Mouse (Mus musculus) midbrain, embryonic 10.5 days (tissue): ENCODE results near the gene Serpina6. TPM values are rescaled to one million over a fixed set of nuclear protein-coding genes. Genes with fewer than 3 reads are reported as not detected.

ENCODE experiments used
- DNase-seq: peaks from one replicate; pipeline ENCODE4 v3.0.0-alpha.2; 2017; ENCODE audit warnings: low spot score
- H3K27ac ChIP-seq: fragments of 300-500 bp; sonication (generic); replicated peaks from 2 replicates; pipeline ENCODE4 v1.5.1; 2016; ENCODE audit warnings: mild to moderate bottlenecking
- H3K27me3 ChIP-seq: fragments of 300-500 bp; sonication (generic); 2 replicates; pipeline ENCODE4 v1.6.1; 2016; ENCODE audit warnings: low read depth, mild to moderate bottlenecking; ENCODE audit not compliant: poor library complexity, severe bottlenecking
- H3K36me3 ChIP-seq: fragments of 300-500 bp; sonication (generic); 2 replicates; pipeline ENCODE4 v1.6.1; 2016; ENCODE audit warnings: mild to moderate bottlenecking, moderate library complexity
- H3K4me1 ChIP-seq: fragments of 300-500 bp; sonication (generic); 2 replicates; pipeline ENCODE4 v1.6.1; 2016
- H3K4me3 ChIP-seq: fragments of 300-500 bp; sonication (generic); 2 replicates; pipeline ENCODE4 v1.5.1; 2016; ENCODE audit warnings: mild to moderate bottlenecking, moderate library complexity
- H3K9me3 ChIP-seq: fragments of 300-500 bp; sonication (generic); replicated peaks from 2 replicates; pipeline ENCODE4 v1.6.1; 2016; ENCODE audit warnings: mild to moderate bottlenecking
- WGBS: fragments of 180-500 bp; shearing (Covaris S2); methylation state at CpG from one replicate; pipeline ENCODE4 v1.1.7; 2016; 5-methylcytosine and 5-hydroxymethylcytosine counted together
- polyA plus RNA-seq: library from polyadenylated mRNA; unstranded; fragments of >200 nt; fragmentation: Nextera tagmentation; extraction: Ambion mirVana; gene quantifications from 2 replicates; pipeline ENCODE4 v1.2.1, GENCODE M21; 2016

Gene Serpina6
- polyA plus RNA-seq, 1 experiment from 2014 or later = not detected

GRCm38 (mm10) chr12:103644601-103645000 is 12.4 kb downstream of the Serpina6 start:
- Histone ChIP-seq H3K27me3 (no peaks in the 10 kb centered on the region), H3K9me3 (no peaks in the 10 kb centered on the region), H3K27ac (no peak overlapping the region), H3K4me1 (no peaks in the 10 kb centered on the region), H3K36me3 (no peaks in the 10 kb centered on the region), H3K4me3 (no peak overlapping the region)
- no peak for DNase-seq
- whole genome bisulfite sequencing = 43% methylated on average over 5 of the region's 5 CpGs

DNA sequence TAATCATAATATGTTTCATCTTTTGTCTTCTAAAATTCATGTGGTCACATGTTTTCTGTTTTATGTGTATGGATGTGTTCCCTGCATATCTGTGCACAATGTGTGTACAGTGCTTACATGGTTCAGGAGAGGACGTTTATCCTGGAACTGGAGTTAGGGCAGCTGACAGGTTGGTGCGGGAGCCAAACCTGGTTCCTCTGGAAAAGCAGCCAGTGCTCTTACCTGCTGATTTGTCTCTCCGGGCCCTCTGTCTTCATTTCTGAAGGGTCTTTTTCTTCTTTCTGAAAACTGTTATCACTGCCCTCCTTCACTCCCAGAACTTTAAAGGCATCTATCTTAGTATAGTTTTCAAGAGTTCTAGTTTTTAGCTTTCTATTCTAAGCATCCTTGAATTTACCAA is 13.2 kb downstream of the Serpina6 start:
- H3K9me3 ChIP-seq = no peaks in the 10 kb centered on the region
- H3K4me1 ChIP-seq = no peaks in the 10 kb centered on the region
- WGBS = 78% methylated on average over 3 of the region's 3 CpGs
- H3K27me3 ChIP-seq = no peaks in the 10 kb centered on the region
- H3K36me3 ChIP-seq = no peaks in the 10 kb centered on the region
- no peak overlapping the region for H3K4me3 ChIP-seq
- H3K27ac ChIP-seq = no peak overlapping the region
- DNase-seq = no peak

GRCm38 (mm10) chr12:103643336-103643735 is 13.7 kb downstream of the Serpina6 start:
- DNase-seq = peak; percentile 81
- 0% methylated on average over 2 of the region's 2 CpGs for WGBS
- H3K27ac ChIP-seq = no peak overlapping the region
- H3K36me3 ChIP-seq = no peaks in the 10 kb centered on the region
- no peaks in the 10 kb centered on the region for H3K9me3 ChIP-seq
- H3K4me1 ChIP-seq = no peaks in the 10 kb centered on the region
- H3K27me3 ChIP-seq = no peaks in the 10 kb centered on the region
- no peak overlapping the region for H3K4me3 ChIP-seq

- H3K4me1 ChIP-seq = no peaks in the 10 kb centered on the region
These were observed 21.2 kb downstream of the Serpina6 start for GRCm38 (mm10) chr12:103635846-103636245.

DNA sequence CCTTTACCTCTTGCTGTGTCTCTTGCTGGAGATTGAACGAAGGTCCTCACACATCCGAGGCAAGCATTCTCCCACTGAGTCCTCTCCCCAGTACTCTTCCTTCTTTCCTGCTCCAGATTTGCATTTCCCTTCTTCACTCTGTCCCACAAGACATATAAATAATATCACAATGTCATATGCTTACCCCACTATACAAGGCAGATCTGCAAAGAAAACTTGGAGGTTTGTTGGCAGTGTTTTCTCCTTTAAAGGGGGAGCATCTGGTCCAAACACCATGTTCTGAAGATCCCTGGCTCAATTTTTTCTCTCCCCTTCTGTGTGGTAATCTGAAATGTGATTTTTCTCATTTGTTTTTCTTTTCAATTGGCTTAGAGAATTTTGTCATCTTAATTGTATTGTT is 22.6 kb downstream of the Serpina6 start:
- 82% methylated on average over 2 of the region's 2 CpGs for WGBS
- Histone ChIP-seq H3K9me3 (no peaks in the 10 kb centered on the region), H3K27me3 (no peaks in the 10 kb centered on the region), H3K27ac (no peak overlapping the region), H3K4me3 (no peak overlapping the region), H3K4me1 (no peaks in the 10 kb centered on the region), H3K36me3 (no peaks in the 10 kb centered on the region)
- DNase-seq = no peak

More at GRCm38 (mm10) chr12:103635846-103636245, 21.2 kb downstream of the Serpina6 start:
- 85% methylated on average over 2 of the region's 2 CpGs for WGBS
- no peaks in the 10 kb centered on the region for H3K27me3 ChIP-seq
- H3K4me3 ChIP-seq = no peak overlapping the region
- DNase-seq = no peak
- no peaks in the 10 kb centered on the region for H3K9me3 ChIP-seq
- H3K36me3 ChIP-seq = no peaks in the 10 kb centered on the region
- no peak overlapping the region for H3K27ac ChIP-seq

DNA sequence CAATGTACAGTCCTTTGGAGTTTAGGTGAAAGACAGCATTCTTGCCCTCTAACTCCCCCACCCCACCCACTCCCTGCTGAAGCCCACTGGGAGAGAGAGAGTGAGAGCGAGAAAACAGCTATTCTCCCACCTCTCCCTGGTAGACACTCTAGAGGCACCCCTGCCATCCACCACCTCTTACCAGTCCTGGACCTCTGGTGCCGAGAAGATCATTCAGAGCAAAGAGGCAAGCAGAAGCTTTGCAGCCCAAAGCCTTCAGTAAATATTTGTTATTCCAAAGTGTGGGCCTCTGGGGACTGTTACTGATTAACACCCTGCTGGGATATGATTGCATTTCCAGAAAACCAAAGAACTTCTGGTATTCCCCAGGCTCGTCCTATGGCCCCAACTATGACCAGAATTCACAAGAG is 25.8 kb downstream of the Serpina6 start, which contains the start of gene Serpina10:
TSS of gene Serpina10 (minus strand) at position 242 of the 410 bp plus-strand sequence.
- H3K27me3 ChIP-seq = no peaks in the 10 kb centered on the region

GRCm38 (mm10) chr12:103616860-103617261 is 40.2 kb downstream of the Serpina6 start:
- Histone ChIP-seq H3K4me3 (no peak overlapping the region), H3K27me3 (no peaks in the 10 kb centered on the region), H3K9me3 (no peaks in the 10 kb centered on the region), H3K36me3 (0 out of 2 replicates have a peak, but pooled peaks cover 5% of the 10 kb centered on the region), H3K27ac (no peak overlapping the region), H3K4me1 (no peaks in the 10 kb centered on the region)
- WGBS = 90% methylated on average over 10 of the region's 10 CpGs
- no peak for DNase-seq

More for the DNA sequence above, 25.8 kb downstream of the Serpina6 start, which contains the start of gene Serpina10:
- WGBS = 77% methylated on average over 3 of the region's 3 CpGs
- Histone ChIP-seq H3K4me3 (no peak within 1 kb of the TSS), H3K4me1 (no peaks in the 10 kb centered on the region), H3K9me3 (no peaks in the 10 kb centered on the region), H3K27ac (no peak within 1 kb of the TSS), H3K36me3 (no peaks in the 10 kb centered on the region)
- DNase-seq = no peak

DNA sequence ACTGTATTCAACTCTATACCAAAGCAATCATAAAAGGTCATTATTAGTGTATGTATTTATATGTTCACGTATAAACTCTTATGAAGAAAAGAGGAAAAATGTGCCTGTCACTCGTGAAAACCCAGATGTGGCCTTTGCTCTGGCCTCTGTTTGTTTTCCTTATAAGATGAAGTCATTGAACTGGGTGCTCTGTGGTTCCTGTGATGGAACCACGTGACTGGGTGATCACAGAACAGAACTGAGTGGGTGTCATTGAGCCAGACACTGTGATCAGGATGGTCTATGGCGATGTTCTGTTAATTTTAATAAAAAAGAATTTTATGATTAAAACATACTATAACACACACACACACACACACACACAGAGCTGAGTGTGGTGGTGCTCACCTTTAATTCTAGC is 41.3 kb downstream of the Serpina6 start:
- Histone ChIP-seq H3K4me1 (no peaks in the 10 kb centered on the region), H3K4me3 (no peak overlapping the region), H3K36me3 (0 out of 2 replicates have a peak, but pooled peaks cover 5% of the 10 kb centered on the region), H3K27ac (no peak overlapping the region), H3K27me3 (no peaks in the 10 kb centered on the region), H3K9me3 (no peaks in the 10 kb centered on the region)
- 86% methylated on average over 4 of the region's 4 CpGs for WGBS
- DNase-seq = no peak

- Histone ChIP-seq H3K27ac (no peak overlapping the region), H3K27me3 (no peaks in the 10 kb centered on the region), H3K9me3 (no peaks in the 10 kb centered on the region), H3K36me3 (peaks cover 8% of the 10 kb centered on the region; the same call in 1 of the 2 replicates), H3K4me1 (no peaks in the 10 kb centered on the region), H3K4me3 (no peak overlapping the region)
- no peak for DNase-seq
- WGBS = 86% methylated on average over 1 of the region's 1 CpGs
These were observed 41.9 kb downstream of the Serpina6 start for GRCm38 (mm10) chr12:103615141-103615540.

DNA sequence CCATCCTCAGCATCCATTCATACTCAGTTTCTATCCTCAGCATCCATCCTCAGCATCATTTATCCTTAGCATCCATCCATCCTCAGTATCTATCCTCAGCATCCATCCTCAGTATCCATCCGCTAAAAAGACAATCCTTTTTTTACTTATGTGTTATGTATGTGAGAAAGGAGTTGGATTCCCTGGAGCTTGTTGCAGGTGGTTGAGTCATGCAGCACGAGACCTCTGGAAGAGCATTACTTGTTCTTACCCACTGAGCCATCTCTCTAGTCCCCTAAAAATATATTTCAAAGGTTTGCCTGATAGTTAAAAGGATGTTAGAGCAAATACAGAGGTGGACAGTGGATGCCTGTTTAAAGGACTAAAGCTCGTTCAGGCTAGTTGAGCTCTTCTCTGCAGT is 55.2 kb downstream of the Serpina6 start:
- no peak overlapping the region for H3K27ac ChIP-seq
- DNase-seq = no peak
- WGBS = 78% methylated on average over 3 of the region's 3 CpGs
- H3K36me3 ChIP-seq = no peaks in the 10 kb centered on the region
- no peaks in the 10 kb centered on the region for H3K27me3 ChIP-seq
- H3K4me3 ChIP-seq = no peak overlapping the region
- H3K4me1 ChIP-seq = peaks cover 13% of the 10 kb centered on the region
- no peaks in the 10 kb centered on the region for H3K9me3 ChIP-seq

GRCm38 (mm10) chr12:103600364-103600763 is 56.6 kb downstream of the Serpina6 start:
- Histone ChIP-seq H3K4me1 (peaks cover 13% of the 10 kb centered on the region), H3K27me3 (no peaks in the 10 kb centered on the region), H3K36me3 (no peaks in the 10 kb centered on the region), H3K27ac (no peak overlapping the region), H3K9me3 (no peaks in the 10 kb centered on the region), H3K4me3 (no peak overlapping the region)
- no peak for DNase-seq
- 13% methylated on average over 3 of the region's 3 CpGs for WGBS

DNA sequence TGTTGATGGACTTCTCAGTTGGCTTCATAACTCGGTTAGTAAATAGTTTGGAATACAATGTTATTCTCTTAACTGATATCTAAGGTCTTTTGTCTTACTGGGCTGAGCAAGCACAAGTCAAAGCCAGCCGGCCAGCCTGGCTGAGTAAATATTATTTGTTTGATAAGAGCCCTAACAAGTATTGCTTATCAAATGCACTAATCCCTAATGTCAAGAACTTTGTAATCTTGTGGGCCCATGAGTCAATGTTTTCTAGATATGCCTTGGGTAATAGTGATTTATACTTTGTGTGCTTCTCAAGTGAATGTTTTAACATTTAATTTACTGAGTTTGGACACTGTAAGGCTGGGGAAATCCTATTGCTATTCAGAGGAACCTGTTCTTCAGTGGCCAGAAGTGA is 58.6 kb downstream of the Serpina6 start:
- Histone ChIP-seq H3K4me3 (no peak overlapping the region), H3K27me3 (no peaks in the 10 kb centered on the region), H3K9me3 (no peaks in the 10 kb centered on the region), H3K36me3 (no peaks in the 10 kb centered on the region), H3K27ac (no peak overlapping the region), H3K4me1 (peaks cover 13% of the 10 kb centered on the region)
- DNase-seq = no peak
- 63% methylated on average over 2 of the region's 2 CpGs for WGBS
